Mouse (Mus musculus) common myeloid progenitor, adult 5-6 weeks (primary cell): ENCODE data around the gene Rdh5. TPM values are rescaled to one million over a fixed set of nuclear protein-coding genes. Genes with fewer than 3 reads are reported as not detected.

Experiments
- ATAC-seq: replicated peaks from 2 replicates; pipeline ENCODE4 v1.8.0; 2016; ENCODE audit warnings: low read depth, mild to moderate bottlenecking, moderate TSS enrichment, inconsistent platforms; ENCODE audit not compliant: poor library complexity, severe bottlenecking
- total RNA-seq: library from RNA; stranded (forward); fragments of 200-1000, 187-1606 nt; gene quantifications from 2 replicates; pipeline ENCODE4 v1.2.3, GENCODE M21; 2017

The Rdh5 gene
- total RNA-seq, 1 experiment from 2014 or later = 2.7 TPM

DNA sequence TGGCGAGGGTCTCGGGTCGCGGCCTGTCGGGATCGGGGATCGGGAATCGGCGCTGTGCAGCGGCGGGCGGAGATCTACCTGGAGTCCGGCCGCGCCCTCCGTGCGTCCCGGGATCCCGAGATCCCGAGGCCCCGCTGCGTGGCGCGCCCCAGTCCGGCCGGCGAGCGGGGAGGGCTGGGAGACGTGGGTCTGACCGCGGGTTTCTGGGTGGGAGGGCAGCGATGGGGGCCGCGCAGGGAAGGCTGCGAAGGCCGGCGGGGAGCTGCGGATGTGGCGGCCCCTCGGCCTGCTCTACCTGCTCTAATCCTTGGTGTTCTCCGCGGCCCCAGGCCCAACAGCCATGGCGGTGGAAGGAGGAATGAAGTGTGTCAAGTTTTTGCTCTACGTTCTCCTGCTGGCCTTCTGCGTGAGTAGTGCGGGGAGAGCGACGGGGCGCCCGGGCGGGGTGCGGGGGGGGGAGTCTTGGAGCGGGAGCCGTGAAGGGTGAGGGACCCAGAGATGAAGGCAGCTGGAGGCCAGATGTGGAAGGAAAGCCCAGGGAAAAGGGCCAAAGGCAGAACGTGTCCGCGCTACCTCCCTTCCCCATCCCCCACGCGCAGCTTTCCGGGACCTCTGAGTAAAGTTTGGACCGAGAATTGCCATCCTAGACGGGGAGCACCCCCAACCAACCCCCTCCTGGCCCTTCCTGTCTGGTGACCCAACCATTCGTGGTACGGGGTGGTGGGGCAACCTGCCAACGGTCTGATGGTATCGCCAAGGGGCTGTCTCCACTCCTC, 12.4 kb downstream of the Rdh5 start:
- peak; percentile 17 for ATAC-seq

DNA sequence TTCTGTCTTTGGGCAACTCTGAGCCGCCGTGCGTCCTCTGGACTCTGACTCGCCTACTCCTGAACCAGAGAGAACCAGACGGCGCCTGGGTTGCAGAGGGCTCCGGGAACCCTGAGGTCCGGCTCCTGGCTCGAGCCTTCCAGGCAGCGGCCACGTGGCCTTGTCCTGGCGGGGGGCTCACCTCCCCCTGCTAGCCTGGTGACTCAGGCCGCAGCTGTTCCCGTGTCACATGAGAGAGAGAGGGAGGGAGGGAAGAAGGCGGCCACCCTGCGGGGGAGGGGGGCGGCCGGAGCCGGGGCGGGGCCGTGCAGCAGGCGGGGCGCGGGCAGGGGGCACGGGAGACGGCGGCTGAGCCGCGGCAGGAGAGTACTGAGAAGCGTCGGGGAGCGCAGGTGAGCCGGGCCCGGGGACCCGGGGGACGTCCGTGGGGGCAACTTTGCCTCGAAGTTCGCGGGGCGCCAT, 13.1 kb downstream of the Rdh5 start:
- ATAC-seq = peak; percentile 55

DNA sequence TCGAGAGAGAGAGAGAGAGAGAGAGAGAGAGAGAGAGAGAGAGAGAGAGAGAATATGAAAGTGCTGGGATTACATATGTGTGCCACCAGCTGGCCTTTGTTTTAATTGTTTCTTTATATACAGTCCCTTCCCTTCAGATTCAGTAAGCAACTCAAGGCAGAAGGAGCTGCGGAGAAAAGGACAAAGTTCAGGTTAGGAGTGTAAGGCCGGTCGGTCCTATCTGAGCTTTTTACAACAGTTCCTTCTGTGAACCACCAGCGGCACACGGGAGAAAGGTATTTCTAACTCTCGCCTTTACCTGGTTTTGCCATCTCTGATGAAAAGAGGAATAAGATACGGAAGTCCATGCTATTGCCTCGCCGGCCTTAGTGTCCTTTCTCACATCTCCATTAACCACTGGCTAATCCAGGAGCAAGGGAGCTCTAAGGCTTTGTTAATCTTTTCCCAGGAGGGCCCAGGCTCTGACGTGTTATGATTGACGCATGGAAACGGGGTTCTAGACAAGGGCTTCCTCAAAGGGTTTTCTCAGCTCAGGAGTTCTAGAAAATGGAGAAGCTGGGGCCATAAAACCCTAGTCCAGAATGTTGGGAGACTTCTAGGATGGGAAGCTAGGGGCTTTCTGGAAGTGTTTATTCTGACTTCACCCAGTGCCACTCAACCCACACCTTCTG, 13.8 kb downstream of the Rdh5 start:
- ATAC-seq = 0 out of 2 replicates have a peak, but pooled peaks have one; percentile 0

DNA sequence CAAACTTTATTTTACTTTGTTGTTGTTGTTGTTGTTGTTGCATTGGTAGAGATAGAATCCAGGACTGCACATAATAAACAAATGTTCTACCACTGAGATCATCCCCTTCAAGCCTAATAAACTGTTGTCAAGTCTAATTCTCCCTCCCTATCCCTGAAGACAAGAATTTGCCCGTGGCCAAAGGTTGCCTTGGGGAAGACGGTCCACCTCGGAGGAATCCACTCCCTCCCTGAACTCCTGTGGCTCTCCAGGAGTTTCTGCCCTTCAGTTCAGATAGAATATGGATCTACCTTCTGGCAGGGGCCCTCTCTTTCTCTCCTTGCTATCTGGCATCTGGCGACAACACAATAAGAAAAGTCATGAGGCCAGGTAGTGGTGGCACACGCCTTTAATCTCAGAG, 17.9 kb downstream of the Rdh5 start:
- ATAC-seq = no peak

DNA sequence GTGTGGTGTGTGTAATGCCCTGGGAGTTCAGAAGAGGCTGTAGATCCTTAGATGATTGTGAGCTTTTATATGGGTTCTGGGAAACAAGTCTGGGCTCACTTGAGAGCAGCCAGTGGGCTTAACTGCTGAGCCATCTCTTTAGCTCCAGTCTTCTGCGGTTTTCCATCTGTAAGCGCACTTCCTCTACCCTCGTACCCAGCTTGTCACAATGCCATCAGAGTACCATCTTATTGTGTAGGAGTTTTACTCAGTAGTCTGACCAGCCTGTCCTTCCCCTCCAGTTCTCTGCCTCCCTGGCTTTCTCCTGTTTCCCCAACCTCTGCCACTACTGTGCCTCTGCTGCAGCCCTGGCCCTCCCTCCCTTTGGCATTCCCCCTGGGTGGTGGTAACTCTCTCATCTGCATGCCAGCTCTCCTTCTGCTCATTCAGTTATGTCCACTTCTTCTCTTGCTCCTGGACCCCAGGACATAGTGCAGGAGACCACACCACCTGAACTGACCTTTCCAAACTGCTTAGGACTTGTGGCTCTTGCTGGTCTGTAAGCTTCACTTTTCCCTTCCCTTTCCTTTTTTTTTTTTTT, 20.2 kb downstream of the Rdh5 start:
- peak; percentile 85 for ATAC-seq

DNA sequence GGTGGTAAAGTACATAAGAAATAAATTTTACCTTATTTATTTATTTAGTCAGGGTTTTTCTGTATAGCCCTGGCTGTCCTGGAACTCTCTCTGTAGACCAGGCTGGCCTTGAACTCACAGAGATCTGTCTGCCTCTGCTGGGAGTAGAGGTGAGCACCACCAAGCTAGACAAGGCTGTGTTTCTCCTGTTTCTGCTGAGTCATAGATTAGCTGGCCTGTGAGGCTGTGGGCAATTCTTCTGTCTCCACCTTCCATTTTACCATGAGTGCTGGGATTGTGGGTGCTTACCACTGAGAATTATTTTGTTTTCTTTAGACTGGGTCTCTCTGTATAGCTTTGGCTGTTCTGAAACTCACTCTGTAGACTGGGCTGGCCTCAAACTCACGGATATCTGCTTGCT, 21.3 kb downstream of the Rdh5 start:
- peak; percentile 33; the same call in 1 of the 2 replicates for ATAC-seq

DNA sequence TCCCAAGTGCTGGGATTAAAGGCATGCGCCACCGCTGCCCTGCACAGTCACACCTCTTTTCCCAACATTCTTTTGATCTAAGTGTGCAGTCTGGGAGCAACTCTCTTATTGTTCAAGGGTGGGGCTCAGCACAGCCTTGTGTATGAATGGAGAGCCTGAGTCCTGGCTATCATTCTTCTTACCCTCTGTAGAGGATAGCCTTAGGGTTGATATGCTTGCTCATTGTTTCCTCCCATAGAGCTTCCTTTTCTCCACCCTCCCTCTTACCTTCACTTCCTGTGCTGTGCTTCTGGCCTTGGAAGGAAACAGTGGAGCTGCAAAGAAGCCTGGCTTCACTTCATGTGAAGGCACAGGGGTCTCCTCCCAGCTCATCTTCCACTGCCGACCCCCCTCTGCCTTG, 22.0 kb downstream of the Rdh5 start, which contains the start of gene Cd63:
Gene Cd63, plus strand, starts transcription at position 292 of the 400 bp plus-strand sequence.
- ATAC-seq = peak; percentile 43; the same call in 1 of the 2 replicates

DNA sequence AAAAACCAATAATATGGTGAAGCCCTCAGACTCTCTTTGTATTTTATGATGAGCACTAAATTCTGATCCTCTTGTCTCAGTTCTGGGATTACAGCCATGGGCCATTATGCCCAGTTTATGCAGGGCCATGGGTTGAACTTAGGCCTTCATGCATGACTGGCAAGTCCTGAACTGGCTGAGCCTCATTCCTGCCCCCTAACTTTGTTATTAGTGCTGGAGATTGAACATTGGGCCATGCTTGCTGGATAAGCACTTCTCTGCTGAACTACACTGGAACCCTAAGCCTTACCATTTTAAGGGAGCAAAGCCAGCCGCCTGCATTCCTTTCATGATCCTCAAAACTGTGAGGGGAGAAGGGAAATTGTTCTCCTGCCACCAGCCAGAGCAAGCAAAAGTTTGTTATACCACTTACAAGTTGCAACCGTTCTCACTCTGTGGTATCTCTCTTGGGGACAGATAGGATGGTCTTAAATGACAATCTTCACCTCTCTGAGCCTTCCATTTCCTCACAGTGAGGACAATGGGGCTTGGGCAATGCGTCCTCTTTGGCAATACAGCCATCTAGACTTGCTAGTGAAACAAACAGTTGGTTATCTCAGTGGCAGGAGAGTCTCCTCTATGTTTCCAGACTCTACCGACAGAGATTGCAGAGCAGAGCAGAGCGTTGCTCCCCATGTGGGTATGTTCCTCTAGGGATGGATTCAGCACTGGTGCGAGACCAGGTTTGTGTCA, 22.8 kb downstream of the Rdh5 start:
- no peak for ATAC-seq

DNA sequence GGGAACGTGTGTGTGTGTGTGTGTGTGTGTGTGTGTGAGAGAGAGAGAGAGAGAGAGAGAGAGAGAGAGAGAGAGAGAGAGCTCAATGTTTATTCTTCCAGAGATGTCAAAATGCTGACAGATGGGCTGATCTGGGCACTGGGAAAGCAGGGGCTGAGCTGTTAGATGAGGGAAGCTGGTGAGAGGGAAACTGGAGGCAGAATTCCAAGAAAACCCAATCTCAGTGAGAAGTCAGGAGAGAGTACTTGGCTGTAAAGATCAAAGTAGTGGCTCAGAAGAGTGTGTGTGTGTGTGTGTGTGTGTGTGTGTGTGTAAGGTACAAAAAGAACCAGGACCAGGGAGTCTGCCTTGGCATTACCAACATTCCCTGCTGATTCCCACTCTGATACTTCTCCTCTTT, 25.2 kb downstream of the Rdh5 start:
- no peak for ATAC-seq

DNA sequence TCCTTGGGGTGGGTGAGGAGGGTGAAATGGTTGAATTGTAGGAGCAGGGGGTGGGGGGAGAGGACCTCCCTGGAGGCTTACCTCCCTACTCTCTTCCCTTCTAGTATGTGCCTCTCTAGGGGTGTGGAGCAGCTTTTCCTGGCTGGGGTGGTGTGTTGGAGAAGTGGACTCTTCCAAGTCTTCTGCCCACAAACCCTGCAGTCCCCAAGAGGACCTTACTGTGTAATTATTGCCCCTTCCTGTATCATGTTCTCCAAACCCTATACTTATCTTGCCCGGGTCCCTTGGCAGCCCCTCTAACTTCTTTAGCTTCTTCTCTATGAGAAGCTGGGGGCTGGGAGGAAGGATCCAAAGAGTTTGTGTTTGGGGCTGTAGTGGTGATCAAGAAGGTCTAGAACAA, 25.9 kb downstream of the Rdh5 start:
- no peak for ATAC-seq

DNA sequence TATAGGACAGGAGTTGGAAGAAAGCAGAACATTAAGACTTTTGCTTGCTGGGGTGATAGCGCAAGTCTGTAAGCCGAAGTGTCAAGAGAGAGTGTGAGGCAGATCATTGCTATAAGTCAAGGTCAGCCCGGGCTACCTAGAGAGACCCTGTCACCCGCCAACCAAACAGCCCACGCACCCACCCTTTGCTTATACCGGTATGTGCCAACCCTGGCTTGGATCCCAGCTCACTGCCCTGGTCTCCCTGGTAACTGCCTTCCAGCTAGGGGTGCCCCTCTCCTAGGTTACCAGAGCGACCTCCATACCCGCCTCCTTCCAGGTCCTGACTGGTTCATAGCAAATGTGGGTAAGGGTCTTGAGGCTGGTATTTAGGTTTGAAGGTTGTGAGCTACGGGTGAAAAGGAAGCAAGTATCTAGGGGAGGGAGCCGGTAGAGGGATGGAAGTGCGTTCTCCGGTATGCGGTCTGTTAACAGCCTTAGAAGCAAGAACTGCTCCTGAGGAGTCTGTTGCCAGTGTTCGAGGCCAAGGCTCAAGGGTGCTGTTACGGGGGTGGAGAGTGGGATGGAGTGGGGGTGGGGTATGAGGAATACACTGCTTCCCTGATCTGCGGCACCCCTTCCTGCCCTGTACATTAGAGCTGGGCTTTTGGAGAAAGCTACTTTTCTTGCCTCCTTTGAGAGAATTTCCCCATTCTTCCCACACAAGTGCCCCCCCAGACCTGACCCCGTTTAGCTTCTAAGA, 26.6 kb downstream of the Rdh5 start:
- ATAC-seq = peak; percentile 7; the same call in 1 of the 2 replicates

DNA sequence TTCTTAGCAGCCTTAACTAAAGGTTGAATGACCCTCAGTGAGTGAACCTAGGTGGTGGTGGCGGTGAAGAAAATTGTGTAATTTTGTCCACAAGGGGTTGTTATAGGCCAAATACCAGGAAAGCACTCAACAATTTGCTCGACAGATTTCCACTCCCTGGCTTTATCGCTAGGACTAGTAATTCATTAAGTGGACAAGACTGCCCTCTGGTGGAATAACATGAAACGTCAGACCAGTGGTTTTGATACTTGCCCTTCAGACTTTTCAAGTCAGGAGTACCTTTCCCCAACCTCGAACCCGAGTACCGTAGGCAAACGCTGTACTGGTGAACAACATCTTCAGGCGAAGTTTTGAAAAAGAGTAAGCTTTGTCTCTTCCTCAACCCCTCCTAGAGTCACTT, 27.3 kb downstream of the Rdh5 start:
- ATAC-seq = peak; percentile 71

DNA sequence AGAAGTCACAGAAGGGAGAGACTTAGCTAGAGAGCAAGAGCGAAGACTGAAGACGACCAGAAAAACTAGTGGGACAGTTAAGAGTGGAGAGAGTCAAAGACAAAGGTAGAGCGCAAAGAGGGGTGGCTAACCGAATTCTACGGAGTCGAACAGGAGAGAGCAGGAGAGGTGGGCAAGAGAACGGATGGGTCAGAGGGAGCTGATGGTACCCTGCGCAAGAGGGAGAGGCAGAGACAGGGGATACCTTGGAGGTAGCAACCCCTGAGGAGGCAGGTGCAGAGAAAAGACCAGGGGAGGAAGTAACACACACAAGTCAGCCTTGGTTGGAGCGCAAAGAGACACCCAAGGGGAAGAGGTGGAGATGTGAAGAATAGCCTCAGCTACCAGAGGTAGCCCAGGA, 30.4 kb downstream of the Rdh5 start:
- ATAC-seq = no peak

DNA sequence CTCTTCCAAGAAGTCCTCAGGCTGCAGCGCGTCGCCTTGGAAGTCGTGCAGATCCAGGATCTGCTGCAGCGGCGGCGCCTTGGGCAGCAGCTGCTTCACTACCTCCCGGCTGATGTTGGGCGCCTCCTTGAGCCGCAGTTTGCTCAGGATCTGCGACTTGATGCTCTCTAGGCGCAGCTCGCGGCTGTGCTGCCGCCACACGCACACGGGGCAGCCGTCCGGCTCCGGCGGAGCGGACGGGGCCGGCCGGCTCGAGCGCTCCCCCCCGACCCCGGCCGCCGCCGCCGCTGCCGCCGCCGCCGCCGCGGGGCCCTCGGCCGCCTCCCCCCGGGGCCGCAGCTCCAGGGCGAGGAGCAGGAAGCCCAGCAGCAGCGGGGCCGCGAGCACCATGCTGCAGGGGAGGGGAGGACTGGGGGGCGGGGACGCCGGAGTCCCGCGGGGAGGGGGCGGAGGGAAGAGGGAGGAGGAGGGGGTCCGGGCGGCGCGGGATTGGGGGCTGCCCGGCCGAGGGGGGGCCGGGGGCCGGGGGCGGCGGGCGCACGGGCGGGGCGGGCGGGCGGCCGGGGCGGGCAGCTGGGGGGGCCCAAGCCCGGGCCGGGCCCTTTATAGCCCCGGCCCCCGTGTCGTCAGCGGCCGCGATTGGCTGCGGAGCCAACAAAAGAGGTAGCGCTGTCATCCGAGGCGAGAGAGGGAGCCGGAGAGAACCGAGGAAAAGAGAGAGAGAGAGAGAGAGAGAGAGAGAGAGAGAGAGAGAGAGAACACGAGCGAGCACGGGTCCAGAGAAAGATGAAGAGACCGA, 31.2 kb downstream of the Rdh5 start, which contains the start of gene Gdf11:
Gene Gdf11, minus strand, starts transcription at position 423 of the 799 bp plus-strand sequence.
- ATAC-seq = 0 out of 2 replicates have a peak, but pooled peaks have one; percentile 13

DNA sequence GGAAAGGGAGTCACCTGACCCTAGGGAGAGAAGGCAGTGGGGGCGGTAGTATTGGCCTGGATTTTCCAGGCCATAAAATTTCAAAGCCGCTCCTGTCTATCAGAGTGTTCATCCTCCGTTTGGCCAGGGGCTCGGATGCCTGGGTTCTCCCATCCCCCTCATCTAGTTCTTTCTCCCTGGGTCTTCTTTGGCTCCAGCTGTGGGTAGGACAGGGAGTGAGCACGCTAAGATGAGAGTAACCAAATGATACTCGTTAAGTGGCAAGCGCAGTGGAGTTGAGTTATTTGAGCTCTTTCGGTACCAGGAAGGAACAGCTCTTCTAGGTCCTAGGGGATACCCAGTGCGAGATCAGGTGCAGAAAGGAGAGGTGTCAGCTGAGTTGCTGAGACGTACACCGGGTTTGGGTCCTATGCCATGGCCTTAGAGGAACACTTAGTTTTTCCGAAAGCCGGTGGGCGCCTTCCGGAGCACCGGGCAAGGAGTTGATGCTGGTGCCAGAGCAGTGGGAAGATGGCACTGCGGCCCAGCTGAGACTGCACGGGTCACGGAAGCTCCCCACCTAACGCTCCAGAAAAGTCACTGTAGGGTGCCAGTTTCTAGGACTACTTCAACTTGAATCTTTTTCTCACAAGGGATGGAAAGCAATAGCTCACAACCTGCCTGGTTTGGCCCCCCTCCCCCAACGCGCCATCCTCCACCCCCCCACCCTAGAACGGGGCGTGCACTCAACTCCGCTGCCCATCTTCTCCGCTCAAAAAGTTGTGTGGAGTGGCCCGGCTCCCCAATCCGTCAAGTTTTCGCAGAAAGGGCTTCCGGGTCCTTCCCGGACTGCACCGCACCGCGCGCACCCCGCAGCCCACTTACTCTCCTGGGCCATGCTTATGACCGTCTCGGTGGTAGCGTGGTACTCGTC, 32.0 kb downstream of the Rdh5 start:
- 0 out of 2 replicates have a peak, but pooled peaks have one; percentile 5 for ATAC-seq

DNA sequence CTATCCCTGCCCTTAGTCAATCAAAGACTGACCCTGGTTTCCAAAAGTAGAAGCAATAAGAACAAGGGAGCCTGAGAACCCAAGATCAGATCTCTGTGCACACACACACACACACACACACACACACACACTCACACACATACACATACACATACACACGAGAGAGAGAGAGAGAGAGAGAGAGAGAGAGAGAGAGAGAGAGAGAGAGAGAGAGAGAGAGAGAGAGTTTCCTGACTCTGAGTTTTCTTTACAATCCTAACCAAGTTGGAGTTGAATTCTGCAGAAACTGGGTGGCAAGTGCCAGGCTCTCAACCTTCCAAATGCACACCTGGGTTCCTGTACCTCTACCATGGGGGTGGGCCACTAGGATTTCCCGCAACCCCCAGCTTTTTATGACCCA, 32.8 kb downstream of the Rdh5 start:
- ATAC-seq = no peak

DNA sequence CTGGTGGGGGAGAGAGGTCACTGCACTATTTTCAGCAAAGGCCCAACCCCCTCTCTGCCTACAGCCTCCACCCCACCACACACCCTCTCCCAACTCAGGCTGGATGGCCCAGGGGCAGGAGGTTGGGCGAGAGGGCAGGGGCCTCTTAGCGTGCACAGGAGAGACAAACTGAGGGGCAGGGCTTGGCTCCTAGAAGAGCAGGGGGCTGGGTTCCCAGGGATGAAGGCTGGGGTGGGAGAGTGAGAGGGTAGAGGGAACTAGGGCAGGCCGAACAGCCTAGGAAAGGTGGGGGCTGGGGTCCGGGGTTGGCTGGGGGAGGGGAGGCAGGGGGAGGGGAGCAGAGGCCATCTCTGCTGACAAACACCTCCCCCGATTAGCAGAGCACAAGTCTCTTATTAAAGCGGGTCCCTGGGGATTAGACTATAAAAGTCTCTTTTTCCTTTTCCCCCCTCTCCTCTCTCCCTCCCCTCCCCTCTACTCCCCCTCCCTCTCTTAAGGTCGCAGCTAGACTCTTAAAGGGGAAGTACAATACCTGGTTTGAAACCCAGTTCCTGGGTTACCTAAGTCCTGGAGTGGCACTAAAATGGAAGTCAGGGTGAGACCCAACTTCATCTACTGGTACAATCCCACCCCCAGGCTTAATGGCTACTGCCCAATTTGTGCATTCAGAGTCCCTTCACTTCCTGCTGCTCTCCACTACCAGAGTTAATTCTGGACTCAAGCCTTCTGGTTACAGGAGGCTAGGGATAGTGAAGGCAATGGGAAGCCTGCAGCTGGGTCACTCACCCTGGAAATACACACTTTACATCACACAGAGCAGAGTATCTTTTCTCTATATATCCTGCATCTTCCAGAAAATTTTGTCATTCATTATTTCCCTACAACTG, 33.5 kb downstream of the Rdh5 start:
- no peak for ATAC-seq
